Mouse (Mus musculus) myocyte (in vitro differentiated cells): Measurements from ENCODE around the gene Cog1. TPM values are rescaled to one million over a fixed set of nuclear protein-coding genes. Genes with fewer than 3 reads are reported as not detected.

Source experiments
- H3K27me3 ChIP-seq: one replicate; pipeline ENCODE4 v1.6.1; 2011; ENCODE audit not compliant: control insufficient read depth, insufficient read depth, insufficient read length
- H3K36me3 ChIP-seq: one replicate; pipeline ENCODE4 v1.6.1; 2011; ENCODE audit not compliant: control insufficient read depth, insufficient read depth
- H3K4me2 ChIP-seq: one replicate; pipeline ENCODE4 v1.6.1; 2011; ENCODE audit warnings: low read depth, control low read depth
- H3K4me3 ChIP-seq: one replicate; pipeline ENCODE4 v1.5.1; 2011; ENCODE audit warnings: mild to moderate bottlenecking, control low read depth, moderate library complexity
- H3K79me2 ChIP-seq: one replicate; pipeline ENCODE4 v1.6.1; 2011; ENCODE audit not compliant: control insufficient read depth, insufficient read depth
- H3ac ChIP-seq: one replicate; pipeline ENCODE4 v1.6.1; 2011; ENCODE audit not compliant: control insufficient read depth, insufficient read length
- CEBPB ChIP-seq: IDR thresholded peaks from 2 replicates; pipeline ENCODE4 v1.6.1; 2011; ENCODE audit warnings: mild to moderate bottlenecking, moderate library complexity; ENCODE audit not compliant: poor library complexity, insufficient read depth, severe bottlenecking
- E2F4 ChIP-seq: IDR thresholded peaks from one replicate; pipeline ENCODE4 v1.6.1; 2011; ENCODE audit warnings: mild to moderate bottlenecking, control low read depth, moderate library complexity; ENCODE audit not compliant: insufficient read depth
- MAX ChIP-seq: IDR thresholded peaks from one replicate; pipeline ENCODE4 v1.6.1; 2011; ENCODE audit warnings: low read depth, mild to moderate bottlenecking, control low read depth
- MYOD1 ChIP-seq, 3 experiments: IDR thresholded peaks; one replicate each; pipeline ENCODE4 v1.6.1; 2011; ENCODE audit warnings: control low read depth in 2 of 3, low read depth in 2 of 3, mild to moderate bottlenecking in 2 of 3, moderate library complexity in 1 of 3; ENCODE audit not compliant: insufficient read length in 2 of 3, control insufficient read depth in 1 of 3
- MYOG ChIP-seq, 3 experiments: IDR thresholded peaks; one replicate each; pipeline ENCODE4 v1.6.1; 2011; ENCODE audit warnings: control low read depth in 2 of 3, low read depth in 2 of 3, mild to moderate bottlenecking in 2 of 3; ENCODE audit not compliant: insufficient read length in 2 of 3, control insufficient read depth in 1 of 3, insufficient read depth in 1 of 3
- POLR2A ChIP-seq: IDR thresholded peaks from one replicate; pipeline ENCODE4 v1.6.1; 2011; ENCODE audit warnings: low read depth, mild to moderate bottlenecking, control low read depth, moderate library complexity; ENCODE audit not compliant: insufficient read length
- POLR2AphosphoS2 ChIP-seq: IDR thresholded peaks from one replicate; pipeline ENCODE4 v1.6.1; 2011; ENCODE audit warnings: low read depth, control low read depth; ENCODE audit not compliant: insufficient read length
- REST ChIP-seq: IDR thresholded peaks from one replicate; pipeline ENCODE4 v1.6.1; 2011; ENCODE audit warnings: mild to moderate bottlenecking, control low read depth, moderate library complexity; ENCODE audit not compliant: insufficient read depth, insufficient read length
- SRF ChIP-seq: IDR thresholded peaks from one replicate; pipeline ENCODE4 v1.6.1; 2011; ENCODE audit warnings: low read depth; ENCODE audit not compliant: control insufficient read depth, insufficient read length
- TCF12 ChIP-seq: IDR thresholded peaks from one replicate; pipeline ENCODE4 v1.6.1; 2011; ENCODE audit warnings: mild to moderate bottlenecking, control low read depth; ENCODE audit not compliant: poor library complexity, insufficient read depth, severe bottlenecking
- TCF3 ChIP-seq: IDR thresholded peaks from one replicate; pipeline ENCODE4 v1.6.1; 2011; ENCODE audit warnings: low read depth, control low read depth; ENCODE audit not compliant: insufficient read length
- USF1 ChIP-seq: IDR thresholded peaks from one replicate; pipeline ENCODE4 v1.6.1; 2011; ENCODE audit warnings: low read depth, mild to moderate bottlenecking, control low read depth, moderate library complexity
- polyA plus RNA-seq: library from polyadenylated mRNA; unstranded; fragments of >200 nt; fragmentation: generic; extraction: Trizol; gene quantifications from one replicate; pipeline ENCODE4 v1.2.1, GENCODE M21; 2012; ENCODE audit warnings: missing spikeins

Cog1 gene
- polyA plus RNA-seq, 1 experiment: 25.6 TPM

GRCm38 (mm10) chr11:113627785-113628184, 21.2 kb upstream of the Cog1 start:
- H3K4me3 ChIP-seq: no peak overlapping the region

GRCm38 (mm10) chr11:113630642-113631041, 18.3 kb upstream of the Cog1 start:
- Histone ChIP-seq H3K4me2 (no peak overlapping the region), H3K36me3 (no peaks in the 10 kb centered on the region), H3K4me3 (no peak overlapping the region), H3ac (no peak overlapping the region), H3K79me2 (no peaks in the 10 kb centered on the region), H3K27me3 (no peaks in the 10 kb centered on the region)
- TF ChIP-seq TCF12: no peak

More at GRCm38 (mm10) chr11:113627785-113628184, 21.2 kb upstream of the Cog1 start:
- Histone ChIP-seq H3K27me3 (no peaks in the 10 kb centered on the region), H3K79me2 (no peaks in the 10 kb centered on the region), H3K4me2 (no peak overlapping the region), H3ac (no peak overlapping the region), H3K36me3 (no peaks in the 10 kb centered on the region)
- TF ChIP-seq MYOD1 (IDR thresholded peaks at IDR 0.05; ENCODE audit: control insufficient read depth in 1 of 3, insufficient read length in 2 of 3, low read depth in 2 of 3) (no peak), POLR2AphosphoS2 (no peak), MAX (no peak), TCF12 (no peak), POLR2A (no peak), REST (no peak), SRF (no peak), USF1 (no peak), CEBPB (no peak)

DNA sequence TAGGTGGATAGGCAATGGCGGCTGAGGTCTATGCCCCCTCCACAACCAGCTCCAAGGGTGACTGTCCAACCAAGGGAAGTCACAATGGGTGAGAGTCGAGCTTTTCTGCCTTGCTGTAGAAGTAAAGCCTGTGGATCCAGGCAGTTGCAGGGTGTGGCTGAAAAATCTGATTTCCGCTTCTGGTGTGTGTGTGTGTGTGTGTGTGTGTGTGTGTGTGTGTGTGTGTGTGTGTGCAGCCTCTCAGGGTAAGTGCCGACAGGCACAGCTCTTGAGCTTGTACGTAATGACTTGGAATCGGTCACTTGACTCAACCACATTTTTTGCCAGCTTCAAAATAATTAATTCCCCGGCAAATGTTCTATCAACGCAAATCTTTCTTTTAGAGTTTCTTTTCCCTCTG, 17.7 kb upstream of the Cog1 start:
- no peaks in the 10 kb centered on the region for H3K36me3 ChIP-seq
- no peak for TF ChIP-seq CEBPB
- no peak for TF ChIP-seq POLR2A
- TF ChIP-seq MAX: no peak
- TF ChIP-seq TCF12: no peak
- TF ChIP-seq SRF: no peak
- TF ChIP-seq USF1: no peak
- no peak for TF ChIP-seq TCF3
- no peak for TF ChIP-seq POLR2AphosphoS2
- TF ChIP-seq REST: no peak
- TF ChIP-seq E2F4: no peak
- no peak for TF ChIP-seq MYOD1 (IDR thresholded peaks at IDR 0.05; ENCODE audit: control insufficient read depth in 1 of 3, insufficient read length in 2 of 3, low read depth in 2 of 3)
- no peak for TF ChIP-seq MYOG (IDR thresholded peaks at IDR 0.05; ENCODE audit: control insufficient read depth in 1 of 3, insufficient read depth in 1 of 3, insufficient read length in 2 of 3, low read depth in 2 of 3)
- H3K27me3 ChIP-seq: no peaks in the 10 kb centered on the region
- H3K4me3 ChIP-seq: no peak overlapping the region
- no peaks in the 10 kb centered on the region for H3K79me2 ChIP-seq
- no peak overlapping the region for H3K4me2 ChIP-seq
- no peak overlapping the region for H3ac ChIP-seq

GRCm38 (mm10) chr11:113631862-113632261, 17.1 kb upstream of the Cog1 start:
- no peaks in the 10 kb centered on the region for H3K79me2 ChIP-seq
- H3ac ChIP-seq: no peak overlapping the region
- H3K4me3 ChIP-seq: no peak overlapping the region
- H3K4me2 ChIP-seq: no peak overlapping the region
- no peak for TF ChIP-seq TCF3
- no peak for TF ChIP-seq CEBPB
- TF ChIP-seq E2F4: no peak
- TF ChIP-seq SRF: no peak
- TF ChIP-seq TCF12: no peak
- TF ChIP-seq USF1: no peak
- no peak for TF ChIP-seq MAX
- TF ChIP-seq POLR2AphosphoS2: no peak
- no peak for TF ChIP-seq MYOD1 (IDR thresholded peaks at IDR 0.05; ENCODE audit: control insufficient read depth in 1 of 3, insufficient read length in 2 of 3, low read depth in 2 of 3)
- TF ChIP-seq MYOG (IDR thresholded peaks at IDR 0.05; ENCODE audit: control insufficient read depth in 1 of 3, insufficient read depth in 1 of 3, insufficient read length in 2 of 3, low read depth in 2 of 3): no peak
- no peak for TF ChIP-seq REST
- no peak for TF ChIP-seq POLR2A
- H3K27me3 ChIP-seq: no peaks in the 10 kb centered on the region
- no peaks in the 10 kb centered on the region for H3K36me3 ChIP-seq

GRCm38 (mm10) chr11:113632303-113632702, 16.7 kb upstream of the Cog1 start:
- no peak overlapping the region for H3K4me3 ChIP-seq
- no peaks in the 10 kb centered on the region for H3K36me3 ChIP-seq
- no peaks in the 10 kb centered on the region for H3K27me3 ChIP-seq
- H3K4me2 ChIP-seq: no peak overlapping the region
- no peak overlapping the region for H3ac ChIP-seq
- TF ChIP-seq MYOD1 (IDR thresholded peaks at IDR 0.05; ENCODE audit: control insufficient read depth in 1 of 3, insufficient read length in 2 of 3, low read depth in 2 of 3) (no peak), TCF12 (no peak), TCF3 (no peak), CEBPB (no peak), POLR2AphosphoS2 (no peak), USF1 (no peak), E2F4 (no peak)
- no peaks in the 10 kb centered on the region for H3K79me2 ChIP-seq
